Mouse (Mus musculus) kidney, postnatal 25 days (tissue): ENCODE results near the gene Pomt1.
"Not testable (repeated sequence)": the region's sequence is repeated elsewhere in the genome, so short reads cannot be mapped to it uniquely, and the experiment has no call there.

Source experiments
- DNase-seq, 2 experiments: peaks; one replicate each; pipeline ENCODE4 v3.0.0; 2021; ENCODE audit warnings: mixed read lengths in 2 of 2

Pomt1 gene

DNA sequence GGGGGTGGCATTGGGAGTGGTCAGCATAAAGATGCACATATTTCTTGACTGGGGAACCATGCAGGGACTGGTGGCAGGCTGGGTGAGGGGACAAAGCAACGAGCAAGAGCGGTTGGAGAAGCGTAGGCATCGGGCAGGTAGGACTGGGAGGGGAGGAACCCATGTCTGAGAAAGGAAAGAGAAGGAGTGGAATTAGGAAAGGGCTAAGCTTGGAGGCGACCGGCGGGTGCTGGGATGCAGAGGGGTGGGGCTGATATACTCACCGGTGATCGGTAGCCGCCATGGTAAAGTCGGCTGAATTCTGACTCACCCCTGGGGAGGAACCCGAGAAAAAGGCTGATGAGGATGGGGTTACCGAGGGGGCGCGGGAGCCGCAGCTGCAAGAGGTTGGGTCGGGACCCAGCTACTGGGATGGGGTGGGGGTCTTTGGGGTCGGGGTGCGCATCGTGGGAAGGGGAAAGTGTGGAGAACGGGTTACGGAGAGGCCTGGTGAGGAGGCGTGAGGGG, 51.0 kb downstream of the Pomt1 start, which contains the start of gene Golga2:
Golga2 (plus strand) TSS at position 51 of the 507 bp plus-strand sequence.
- DNase-seq, result no peak

DNA sequence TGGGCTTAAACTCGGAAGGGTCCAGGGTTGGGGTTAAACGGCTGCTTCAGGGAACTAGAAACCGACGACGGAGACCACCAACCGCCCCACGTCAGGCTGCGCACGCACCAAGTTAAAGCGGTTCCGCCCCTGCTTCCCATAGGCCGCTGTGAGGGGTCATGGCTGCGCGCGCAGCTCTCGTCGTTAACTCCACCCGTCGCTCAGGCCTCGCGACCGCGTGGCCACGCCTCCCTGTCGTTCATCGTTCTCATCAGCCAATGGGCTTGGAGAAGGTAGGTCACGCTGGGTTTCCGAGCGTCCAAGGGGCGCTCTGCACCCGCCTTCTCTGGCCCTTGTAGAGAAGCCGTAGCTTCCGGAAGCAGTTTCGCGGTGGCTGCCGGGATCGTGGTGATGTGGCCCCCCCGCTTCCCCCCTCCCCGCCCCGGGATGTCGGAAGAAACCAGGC, 51.6 kb downstream of the Pomt1 start, which contains the start of gene Swi5:
Swi5 (minus strand) TSS at position 153 of the 445 bp plus-strand sequence.
- DNase-seq, result peak; percentile 100

DNA sequence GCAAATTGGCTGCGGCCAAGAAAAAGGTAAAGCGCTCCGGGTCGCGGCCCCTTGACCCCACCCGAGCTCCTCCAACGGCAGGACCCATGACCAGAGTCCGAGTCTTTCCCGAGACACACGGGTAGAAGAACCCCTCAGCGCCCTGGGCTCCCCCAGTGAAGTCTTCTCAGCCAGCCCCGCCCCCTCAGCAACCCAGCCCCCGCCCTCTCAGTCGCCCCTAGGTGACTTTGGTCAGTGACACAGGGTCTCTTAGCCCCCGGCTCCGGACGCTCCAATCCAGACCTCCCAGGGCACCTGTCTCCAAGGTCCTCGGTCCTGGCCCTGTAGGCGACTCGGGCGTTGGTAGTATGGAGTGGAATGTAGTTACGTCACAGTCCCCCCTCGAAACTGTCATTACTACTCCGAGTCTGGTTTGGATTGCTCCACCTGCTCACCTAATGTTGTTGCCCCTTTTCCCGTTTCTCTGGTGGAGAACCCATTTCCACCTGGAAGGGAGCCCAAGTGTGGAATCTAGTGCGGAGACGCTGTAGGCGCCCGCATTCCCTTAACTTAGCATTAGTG, 52.1 kb downstream of the Pomt1 start:
- DNase-seq, result peak in 1 of 2 experiments; percentile 38

DNA sequence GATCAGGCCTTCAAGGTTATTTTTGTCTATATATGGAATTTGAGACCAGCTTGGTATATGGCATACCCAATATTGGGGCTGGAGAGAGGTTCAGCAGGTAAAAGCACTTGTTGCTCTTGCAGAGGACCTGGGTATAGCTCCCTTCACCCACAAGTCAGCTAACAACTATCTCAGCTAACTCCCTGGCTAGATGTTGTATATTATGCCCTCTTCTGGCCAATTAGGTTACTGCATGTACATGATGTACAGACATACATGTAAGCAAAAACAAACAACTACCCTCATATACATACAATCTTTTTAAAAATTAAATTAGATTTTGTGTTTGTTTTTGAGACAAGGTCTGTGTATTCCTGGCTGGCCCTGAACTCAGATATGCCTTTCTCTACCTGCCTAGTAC, 53.2 kb downstream of the Pomt1 start:
- DNase-seq, result no peak

DNA sequence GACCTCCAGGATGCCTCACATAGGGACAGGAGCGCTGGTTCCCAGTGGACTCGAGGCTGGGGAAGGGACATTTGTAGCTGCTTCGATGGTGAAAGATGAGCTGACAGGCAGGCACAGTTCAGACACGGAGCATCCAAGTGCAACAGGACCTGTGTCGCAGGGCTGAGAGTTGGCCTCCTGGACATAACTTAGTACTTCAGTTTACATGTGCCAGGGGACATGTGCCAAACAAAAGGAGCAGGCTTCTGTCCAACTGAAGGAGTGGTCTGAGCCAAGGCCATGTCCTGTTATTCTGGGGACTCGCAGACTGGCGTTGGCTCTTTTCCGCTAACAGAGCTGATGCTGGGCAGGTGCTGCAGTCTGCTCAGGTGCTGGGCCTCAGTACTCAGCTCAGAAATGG, 58.0 kb downstream of the Pomt1 start:
- no peak for DNase-seq

DNA sequence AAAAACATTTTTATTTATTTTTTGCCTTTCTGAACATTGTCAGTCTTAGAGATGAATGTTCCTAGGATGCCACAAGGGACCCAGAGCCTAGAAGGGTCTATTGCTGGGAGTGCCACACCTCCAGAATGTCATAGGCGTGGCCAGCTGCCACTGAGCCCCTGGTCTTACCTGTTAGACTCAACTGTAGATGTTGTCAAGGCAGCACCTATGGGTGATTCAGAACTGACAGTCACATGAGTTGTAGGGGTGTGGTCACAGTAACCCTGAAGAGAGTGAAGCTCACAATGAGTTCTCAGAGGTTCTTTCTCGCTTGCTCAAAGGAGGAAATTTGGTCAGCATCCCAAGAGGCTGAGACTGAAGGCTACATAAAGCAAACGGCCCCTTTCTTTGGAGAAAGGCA, 58.9 kb downstream of the Pomt1 start:
- DNase-seq, result no peak

DNA sequence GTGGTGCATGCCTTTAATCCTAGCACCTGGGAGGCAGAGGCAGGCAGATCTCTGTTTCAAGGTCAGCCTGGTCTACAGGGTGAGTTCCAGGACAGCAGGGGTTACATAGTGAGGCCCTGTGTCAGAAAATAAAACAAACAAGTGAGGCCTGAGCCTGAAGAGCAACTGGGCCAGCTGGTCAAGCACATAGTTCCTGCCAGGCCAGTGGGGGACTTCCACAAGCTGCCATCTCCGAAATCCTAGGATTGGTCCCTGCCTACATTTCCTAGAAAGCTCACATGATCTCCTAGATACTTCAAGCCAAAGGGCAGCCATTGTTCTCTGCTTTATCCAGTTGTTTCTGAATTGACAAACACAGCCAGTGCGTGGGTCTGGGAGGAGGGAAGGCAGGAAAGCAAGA, 59.5 kb downstream of the Pomt1 start:
- not testable (repeated sequence) for DNase-seq

DNA sequence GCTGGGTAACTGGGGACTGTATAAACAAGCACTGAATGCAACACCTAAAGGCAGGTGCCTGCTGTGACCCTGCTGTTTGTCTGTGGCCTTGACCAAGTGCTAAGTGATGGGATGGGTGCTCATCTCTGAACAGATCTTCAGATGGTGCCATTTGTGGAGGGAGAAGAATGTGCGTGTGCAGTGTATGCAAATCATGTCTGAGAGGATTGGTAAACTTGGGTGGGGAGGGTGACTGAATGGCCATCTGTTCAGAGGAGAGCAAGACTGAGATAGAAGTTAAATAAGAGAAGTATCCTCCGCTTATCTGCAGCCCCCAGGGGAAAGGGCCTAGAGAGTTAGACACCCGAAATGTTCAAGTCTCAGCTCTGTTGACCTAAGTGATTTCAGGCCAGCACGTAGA, 63.1 kb downstream of the Pomt1 start:
- no peak for DNase-seq

DNA sequence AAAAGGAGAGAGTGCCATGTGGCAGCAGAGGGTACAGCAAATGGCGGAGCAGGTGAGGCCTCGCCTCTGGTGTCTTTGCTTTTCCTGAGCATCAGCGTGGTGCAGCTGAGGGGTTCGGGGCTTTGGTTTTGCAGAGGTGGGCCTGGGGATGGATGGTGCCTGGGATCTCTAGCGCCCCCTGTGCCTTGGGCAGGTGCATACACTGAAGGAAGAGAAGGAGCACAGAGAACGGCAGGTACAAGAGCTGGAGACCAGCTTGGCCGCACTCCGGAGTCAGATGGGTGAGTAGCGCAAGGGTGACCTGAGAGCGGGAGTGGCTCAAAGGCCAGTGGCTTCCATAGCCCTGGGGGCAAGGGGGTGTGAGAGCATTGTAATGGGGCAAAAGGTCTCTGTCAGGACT, 66.6 kb downstream of the Pomt1 start:
- DNase-seq, result no peak

DNA sequence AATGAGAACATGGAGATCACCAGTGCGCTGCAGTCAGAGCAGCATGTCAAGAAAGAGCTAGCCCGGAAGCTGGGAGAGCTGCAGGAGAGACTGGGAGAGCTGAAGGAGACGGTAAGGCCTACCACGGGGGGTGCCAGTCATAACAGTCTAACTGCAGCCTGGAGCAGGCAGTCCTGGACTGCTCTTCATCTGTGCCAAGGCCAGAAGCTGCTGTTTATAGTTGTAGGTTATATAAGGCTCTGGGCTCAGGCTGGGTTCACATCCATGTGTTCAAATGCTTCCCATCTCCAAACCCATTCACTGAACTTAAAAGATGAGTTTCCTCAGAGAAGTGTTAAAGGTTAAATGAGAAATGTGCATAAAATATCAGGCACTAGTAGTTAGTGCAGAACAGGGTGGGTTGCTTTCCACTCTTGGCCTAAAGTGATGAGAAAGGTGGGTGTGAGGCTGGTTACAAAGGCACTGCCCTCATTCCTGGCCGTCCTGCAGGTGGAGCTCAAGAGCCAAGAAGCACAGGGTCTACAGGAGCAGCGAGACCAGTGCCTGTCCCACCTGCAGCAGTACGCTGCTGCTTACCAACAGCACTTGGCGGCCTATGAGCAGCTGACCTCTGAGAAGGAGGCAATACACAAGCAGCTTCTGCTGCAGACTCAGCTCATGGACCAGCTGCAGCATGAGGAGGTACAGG, 67.9 kb downstream of the Pomt1 start:
- peak; percentile 68 to 69 for DNase-seq
